23 mouse cellular contexts compared by ENCODE assay signal in the genomic region with DNA sequence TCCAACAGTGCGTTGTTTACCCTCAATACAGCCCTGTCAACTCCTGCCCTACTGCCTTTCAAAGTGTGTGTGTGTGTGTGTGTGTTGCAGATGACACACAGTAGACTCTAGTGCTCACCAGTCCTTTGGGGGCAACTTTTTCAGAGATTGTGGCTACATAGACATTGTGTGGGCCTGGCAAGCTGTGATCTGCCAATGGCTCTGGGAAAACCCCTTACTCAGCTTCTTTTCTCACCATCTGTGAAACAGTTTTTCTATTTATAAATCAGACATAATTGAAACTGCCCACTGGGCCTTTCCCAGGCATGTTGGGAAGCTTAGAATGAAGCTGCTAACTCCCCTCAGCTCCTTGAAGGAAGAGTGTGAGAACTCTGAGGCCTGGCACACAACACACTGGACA.
DNase-seq lines count a peak whose midpoint lies in the region; ATAC-seq and TF ChIP-seq lines count a peak whose summit lies in the region.
"Had no signal": no experiment of that assay in that cellular context is flagged by ENCODE, and none has a peak within 500 bp of the region (broad histone marks: within the 10 kb centered on the region; RNA-seq: fewer than 3 reads in every experiment).

No protein-coding gene starts in this region.

- H3K27ac ChIP-seq in forebrain, embryonic 14.5 days (ENCODE audit: low read depth, low read length) = no peak overlapping the region
- no peak overlapping the region for H3K27ac ChIP-seq in forebrain, embryonic 10.5 days
- H3K27ac ChIP-seq in midbrain, embryonic 10.5 days (replicated peaks) = peak overlapping the region; percentile 64
- H3K27ac ChIP-seq in midbrain, embryonic 11.5 days (ENCODE audit: low read depth, low read length) = no peak overlapping the region
- H3K27ac ChIP-seq in CH12.LX (ENCODE audit: insufficient read depth, low read depth) = peak overlapping the region; percentile 85
- H3K27ac ChIP-seq: gastrocnemius, adult 2 months; hindbrain, embryonic 13.5 days; hindbrain, postnatal 0 days had no signal

- WGBS in forebrain, embryonic 14.5 days = 90% methylated on average over 1 of the region's 1 CpGs
- 95% methylated on average over 1 of the region's 1 CpGs for WGBS in forebrain, embryonic 10.5 days
- 92% methylated on average over 1 of the region's 1 CpGs for WGBS in midbrain, embryonic 10.5 days
- WGBS in midbrain, embryonic 11.5 days = 87% methylated on average over 1 of the region's 1 CpGs

- no peaks in the 10 kb centered on the region for H3K27me3 ChIP-seq in forebrain, embryonic 14.5 days (replicated peaks; ENCODE audit: control insufficient read depth, insufficient read depth, low read length)
- H3K27me3 ChIP-seq in forebrain, embryonic 10.5 days (ENCODE audit: poor library complexity, severe bottlenecking) = no peaks in the 10 kb centered on the region; the same call in 1 of the 2 replicates
- no peaks in the 10 kb centered on the region for H3K27me3 ChIP-seq in midbrain, embryonic 10.5 days (ENCODE audit: low read depth, poor library complexity, severe bottlenecking)
- H3K27me3 ChIP-seq in midbrain, embryonic 11.5 days (ENCODE audit: control insufficient read depth, insufficient read depth, low read length) = no peaks in the 10 kb centered on the region
- no peaks in the 10 kb centered on the region for H3K27me3 ChIP-seq in CH12.LX (replicated peaks)
- H3K27me3 ChIP-seq: hindbrain, embryonic 13.5 days had no signal

- no peaks in the 10 kb centered on the region for H3K9me3 ChIP-seq in forebrain, embryonic 14.5 days (replicated peaks; ENCODE audit: control insufficient read depth, low read length)
- H3K9me3 ChIP-seq in forebrain, embryonic 10.5 days = no peaks in the 10 kb centered on the region
- no peaks in the 10 kb centered on the region for H3K9me3 ChIP-seq in midbrain, embryonic 10.5 days (replicated peaks)
- no peaks in the 10 kb centered on the region for H3K9me3 ChIP-seq in midbrain, embryonic 11.5 days (ENCODE audit: control insufficient read depth, low read length)
- H3K9me3 ChIP-seq in CH12.LX (replicated peaks; ENCODE audit: low read length) = peaks cover 2% of the 10 kb centered on the region
- H3K9me3 ChIP-seq: hindbrain, embryonic 13.5 days had no signal

- TF ChIP-seq RAD21 in CH12.LX (IDR thresholded peaks at IDR 0.05; ENCODE audit: low read depth, low read length) = no peak; the same call in 1 of the 2 replicates

- TF ChIP-seq EP300 in CH12.LX (IDR thresholded peaks at IDR 0.05; ENCODE audit: low read length) = peak; percentile 92

- H3K36me3 ChIP-seq in forebrain, embryonic 14.5 days (ENCODE audit: control insufficient read depth, insufficient read depth, low read length) = no peaks in the 10 kb centered on the region
- no peaks in the 10 kb centered on the region for H3K36me3 ChIP-seq in forebrain, embryonic 10.5 days (replicated peaks)
- no peaks in the 10 kb centered on the region for H3K36me3 ChIP-seq in midbrain, embryonic 10.5 days
- H3K36me3 ChIP-seq in midbrain, embryonic 11.5 days (ENCODE audit: control insufficient read depth, insufficient read depth, low read length) = no peaks in the 10 kb centered on the region
- no peaks in the 10 kb centered on the region for H3K36me3 ChIP-seq in CH12.LX (replicated peaks in 1 of 2; ENCODE audit: control insufficient read depth in 1 of 2, insufficient read depth in 1 of 2, low read length in 1 of 2)
- H3K36me3 ChIP-seq: hindbrain, embryonic 13.5 days had no signal

- H3K4me1 ChIP-seq in forebrain, embryonic 14.5 days (ENCODE audit: control insufficient read depth, insufficient read depth, low read length) = peaks cover 10% of the 10 kb centered on the region; the same call in 1 of the 2 replicates
- H3K4me1 ChIP-seq in forebrain, embryonic 10.5 days = peaks cover 21% of the 10 kb centered on the region
- peaks cover 33% of the 10 kb centered on the region for H3K4me1 ChIP-seq in midbrain, embryonic 10.5 days
- H3K4me1 ChIP-seq in midbrain, embryonic 11.5 days (ENCODE audit: control insufficient read depth, insufficient read depth, low read length) = peaks cover 12% of the 10 kb centered on the region
- H3K4me1 ChIP-seq in CH12.LX (ENCODE audit: control insufficient read depth in 1 of 2, insufficient read depth in 2 of 2) = peaks cover 15 to 59% of the 10 kb centered on the region in 2 experiments

- no peak for TF ChIP-seq CTCF in CH12.LX (conservative IDR thresholded peaks at IDR 0.05 in 1 of 2, IDR thresholded peaks at IDR 0.05 in 1 of 2; ENCODE audit: low read depth in 2 of 2, low read length in 2 of 2)
- no peak for TF ChIP-seq CTCF in brain, embryonic 14.5 days (IDR thresholded peaks at IDR 0.05; ENCODE audit: borderline replicate concordance, extremely low read depth, insufficient read depth, insufficient read length)

- H3K4me3 ChIP-seq in forebrain, embryonic 14.5 days (ENCODE audit: low read depth, low read length) = no peak overlapping the region
- no peak overlapping the region for H3K4me3 ChIP-seq in forebrain, embryonic 10.5 days
- no peak overlapping the region for H3K4me3 ChIP-seq in midbrain, embryonic 10.5 days
- no peak overlapping the region for H3K4me3 ChIP-seq in midbrain, embryonic 11.5 days (ENCODE audit: low read depth, low read length)
- H3K4me3 ChIP-seq in CH12.LX (replicated peaks in 1 of 3; ENCODE audit: low read depth in 2 of 3, low read length in 2 of 3, poor library complexity in 1 of 3) = no peak overlapping the region
- H3K4me3 ChIP-seq: gastrocnemius, adult 2 months; hindbrain, embryonic 13.5 days had no signal

- dilution Hi-C loops in CH12.LX (cut with MboI; ENCODE audit: extremely low pct_ligation_motif_present, extremely low pct_unique_long_range_greater_than_20kb, low sequenced_read_pairs) = no loop called here

- DNase-seq in forebrain, embryonic 14.5 days (ENCODE audit: low spot score) = peak; percentile 40
- no peak for DNase-seq in forebrain, embryonic 10.5 days (ENCODE audit: extremely low spot score, low spot score)
- DNase-seq in midbrain, embryonic 10.5 days (ENCODE audit: low spot score) = no peak
- no peak for DNase-seq in midbrain, embryonic 11.5 days (ENCODE audit: low spot score, missing footprints)
- DNase-seq in CH12.LX (ENCODE audit: extremely low read depth) = peak; percentile 71
- DNase-seq in brain, embryonic 14.5 days (ENCODE audit: low read depth) = peak; percentile 58
- DNase-seq in urinary bladder, postnatal 10 days (ENCODE audit: low spot score) = no peak
- DNase-seq: adrenal gland, adult 8-10 months; adrenal gland, postnatal 25 days; B cell, adult 2 months; cerebellum, adult 18-20 months; cerebellum, adult 9-10 months; cerebellum, postnatal 25 days; gastrocnemius, adult 2 months; gastrocnemius, postnatal 14 days; heart, adult 11 months had no signal

- no peaks in the 10 kb centered on the region for H3K79me2 ChIP-seq in CH12.LX (replicated peaks; ENCODE audit: control insufficient read depth, extremely low read depth, insufficient read depth, poor library complexity, severe bottlenecking)

- TF ChIP-seq POLR2A in CH12.LX (IDR thresholded peaks at IDR 0.05; ENCODE audit: low read depth, low read length) = no peak
- no peak for TF ChIP-seq POLR2A in brain, embryonic 14.5 days (IDR thresholded peaks at IDR 0.05; ENCODE audit: borderline replicate concordance, extremely low read depth, insufficient read depth, insufficient read length, poor library complexity, severe bottlenecking)

- no peak for ATAC-seq in forebrain, embryonic 14.5 days
- no peak for ATAC-seq in midbrain, embryonic 11.5 days (ENCODE audit: low FRiP score)
- ATAC-seq: activated CD4-positive, CD25-positive, alpha-beta regulatory T cell, adult 4 months; forebrain, embryonic 16.5 days; hindbrain, postnatal 0 days; inflammation-experienced regulatory T-cells, adult 6 months; intestine, embryonic 16.5 days had no signal

- in situ Hi-C loops in CH12.LX (cut with MboI; ENCODE audit: low pct_ligation_motif_present, low pct_unique_long_range_greater_than_20kb, low sequenced_read_pairs) = no loop called here

- no peak overlapping the region for H3K4me2 ChIP-seq in forebrain, embryonic 14.5 days (ENCODE audit: low read length)
- no peak overlapping the region for H3K4me2 ChIP-seq in midbrain, embryonic 11.5 days
- H3K4me2 ChIP-seq in CH12.LX (ENCODE audit: insufficient read depth, low read depth, poor library complexity, severe bottlenecking) = peak overlapping the region; percentile 80
- H3K4me2 ChIP-seq: heart, embryonic 11.5 days; hindbrain, embryonic 13.5 days had no signal

- no peak overlapping the region for H3K9ac ChIP-seq in forebrain, embryonic 14.5 days (ENCODE audit: low read length)
- no peak overlapping the region for H3K9ac ChIP-seq in midbrain, embryonic 11.5 days (ENCODE audit: low read length)
- H3K9ac ChIP-seq in CH12.LX (ENCODE audit: insufficient read depth, low read depth) = peak overlapping the region; percentile 6; the same call in 1 of the 2 replicates
- H3K9ac ChIP-seq: hindbrain, embryonic 13.5 days had no signal

TF ChIP-seq in CH12.LX, 34 proteins besides CTCF, POLR2A, EP300 and RAD21 (continues in another document):
- TF ChIP-seq MYC (IDR thresholded peaks at IDR 0.05; ENCODE audit: low read depth, low read length) = peak; percentile 55; the same call in 1 of the 2 replicates
- no peak for TF ChIP-seq PAX5 (IDR thresholded peaks at IDR 0.05; ENCODE audit: low read length)
- 0 out of 2 replicates have a peak, but pooled peaks have one; percentile 33 for TF ChIP-seq TBP (conservative IDR thresholded peaks at IDR 0.05; ENCODE audit: low read depth, low read length)
- TF ChIP-seq E2F4 (IDR thresholded peaks at IDR 0.05; ENCODE audit: insufficient replicate concordance, low read depth, low read length) = no peak
- TF ChIP-seq USF1 (IDR thresholded peaks at IDR 0.05; ENCODE audit: low read depth, low read length) = no peak
- no peak for TF ChIP-seq ZKSCAN1 (IDR thresholded peaks at IDR 0.05; ENCODE audit: borderline replicate concordance, low read depth, low read length)
- no peak for TF ChIP-seq SMC3 (IDR thresholded peaks at IDR 0.05; ENCODE audit: low read depth, low read length)
- TF ChIP-seq HCFC1 (IDR thresholded peaks at IDR 0.05; ENCODE audit: low read depth, low read length) = peak; percentile 29; the same call in 1 of the 2 replicates
- TF ChIP-seq RCOR1 (conservative IDR thresholded peaks at IDR 0.05; ENCODE audit: low read depth, low read length) = peak; percentile 81
- no peak for TF ChIP-seq MXI1 (IDR thresholded peaks at IDR 0.05; ENCODE audit: low read depth, low read length)
- peak; percentile 66 for TF ChIP-seq BHLHE40 (IDR thresholded peaks at IDR 0.05; ENCODE audit: low read depth, low read length)
- TF ChIP-seq JUN (IDR thresholded peaks at IDR 0.05; ENCODE audit: insufficient read depth, low read depth, low read length) = peak; percentile 65
- TF ChIP-seq UBTF (IDR thresholded peaks at IDR 0.05; ENCODE audit: low read depth, low read length) = no peak
- TF ChIP-seq USF2 (conservative IDR thresholded peaks at IDR 0.05; ENCODE audit: low read depth, low read length) = no peak
- peak; percentile 45; the same call in 1 of the 2 replicates for TF ChIP-seq MAZ (IDR thresholded peaks at IDR 0.05; ENCODE audit: low read depth, low read length)
- TF ChIP-seq GABPA (IDR thresholded peaks at IDR 0.05; ENCODE audit: insufficient replicate concordance, low read depth, low read length) = no peak
- no peak for TF ChIP-seq ELF1 (IDR thresholded peaks at IDR 0.05; ENCODE audit: low read depth, low read length)

Comparison
In these comparisons a context has a peak if more than half of its experiments do, and no peak if none do; other contexts are left out.
1. DNase-seq: peak in forebrain, embryonic 14.5 days (single experiment), CH12.LX (single experiment) and brain, embryonic 14.5 days (single experiment); none in forebrain, embryonic 10.5 days (single experiment), midbrain, embryonic 10.5 days (single experiment), midbrain, embryonic 11.5 days (single experiment) and urinary bladder, postnatal 10 days (single experiment).
2. H3K27ac ChIP-seq: peak in midbrain, embryonic 10.5 days (single experiment) and CH12.LX (single experiment); none in forebrain, embryonic 14.5 days (single experiment), forebrain, embryonic 10.5 days (single experiment) and midbrain, embryonic 11.5 days (single experiment).